Mouse (Mus musculus): Measurements from ENCODE around the gene Sox1. TPM values are rescaled to one million over a fixed set of nuclear protein-coding genes. Genes with fewer than 3 reads are reported as not detected.

The Sox1 gene
- polyA plus RNA-seq, 1 experiment from 2014 or later, result not detected

DNA sequence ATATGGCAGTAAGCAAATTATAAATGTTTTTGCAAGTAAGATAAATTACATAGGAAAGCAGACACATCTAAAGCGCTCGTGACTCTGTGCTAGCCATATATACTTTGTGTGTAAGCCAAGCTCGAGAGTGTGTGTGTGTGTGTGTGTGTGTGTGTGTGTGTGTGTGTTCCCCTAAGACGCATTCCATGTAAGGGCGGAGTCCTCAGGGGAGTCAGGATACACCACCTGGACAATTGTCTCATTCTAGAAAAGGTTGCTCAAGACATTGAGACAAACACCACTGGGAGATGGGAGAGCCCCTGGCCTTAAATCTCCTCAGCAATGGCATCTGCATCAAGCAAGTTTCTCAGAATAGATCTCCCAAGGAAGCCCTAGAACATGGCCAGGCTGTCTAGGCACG is 42.9 kb downstream of the Sox1 start:
- Histone ChIP-seq H3K4me2 (ENCODE audit: low read depth, low read length) (no peak overlapping the region), H3K4me1 (ENCODE audit: insufficient read depth) (no peaks in the 10 kb centered on the region), H3K36me3 (replicated peaks; ENCODE audit: insufficient read depth, low read length) (no peaks in the 10 kb centered on the region), H3K27ac (ENCODE audit: low read depth) (no peak overlapping the region), H3K9me3 (ENCODE audit: low read length) (no peaks in the 10 kb centered on the region), H3K4me3 (ENCODE audit: low read depth, low read length) (no peak overlapping the region), H3K9ac (replicated peaks) (no peak overlapping the region), H3K27me3 (ENCODE audit: insufficient read depth, low read length) (peaks cover 19% of the 10 kb centered on the region)
- ATAC-seq (no peak), DNase-seq (no peak)
- WGBS (ENCODE audit: insufficient replicate concordance), result 74% methylated on average over 6 of the region's 6 CpGs
- no peak for TF ChIP-seq CTCF (IDR thresholded peaks at IDR 0.05; ENCODE audit: low read depth)
- TF ChIP-seq EP300 (IDR thresholded peaks at IDR 0.05; ENCODE audit: low read depth), result no peak

- Histone ChIP-seq H3K4me2 (ENCODE audit: low read depth, low read length) (no peak overlapping the region), H3K27ac (ENCODE audit: low read depth) (no peak overlapping the region), H3K9me3 (ENCODE audit: low read length) (no peaks in the 10 kb centered on the region), H3K27me3 (ENCODE audit: insufficient read depth, low read length) (peaks cover 9% of the 10 kb centered on the region; the same call in 1 of the 2 replicates), H3K4me1 (ENCODE audit: insufficient read depth) (no peaks in the 10 kb centered on the region), H3K9ac (replicated peaks) (no peak overlapping the region), H3K4me3 (ENCODE audit: low read depth, low read length) (no peak overlapping the region), H3K36me3 (replicated peaks; ENCODE audit: insufficient read depth, low read length) (no peaks in the 10 kb centered on the region)
- DNase-seq, result no peak
- TF ChIP-seq EP300 (IDR thresholded peaks at IDR 0.05; ENCODE audit: low read depth) (no peak), CTCF (IDR thresholded peaks at IDR 0.05; ENCODE audit: low read depth) (no peak)
- no peak for ATAC-seq
- 23% methylated on average over 4 of the region's 4 CpGs for WGBS (ENCODE audit: insufficient replicate concordance)
Observed at GRCm38 (mm10) chr8:12439044-12439443, 43.9 kb downstream of the Sox1 start.

DNA sequence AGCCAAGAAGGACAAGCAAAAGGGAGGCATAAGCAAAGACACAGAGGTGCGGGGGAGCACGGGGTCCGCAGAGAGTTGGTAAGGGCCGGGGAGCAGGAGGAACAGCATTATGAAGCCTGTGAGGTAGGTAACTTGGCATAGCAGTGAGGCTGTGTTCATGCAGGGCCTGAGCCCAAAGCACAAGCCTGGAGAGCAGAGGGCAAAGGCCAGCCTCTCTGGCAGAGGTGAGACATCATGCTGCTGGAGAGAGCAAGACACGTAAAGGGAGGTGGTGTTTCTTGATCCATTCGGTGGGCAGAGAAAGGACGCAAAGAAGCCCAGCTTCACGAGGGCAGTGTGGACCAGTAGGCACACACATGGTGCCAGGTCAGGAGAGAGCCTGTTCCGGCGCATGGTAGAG is 44.8 kb downstream of the Sox1 start:
- DNase-seq, result no peak
- H3K4me1 ChIP-seq (ENCODE audit: insufficient read depth), result no peaks in the 10 kb centered on the region
- TF ChIP-seq CTCF (IDR thresholded peaks at IDR 0.05; ENCODE audit: low read depth) (no peak), EP300 (IDR thresholded peaks at IDR 0.05; ENCODE audit: low read depth) (no peak)
- H3K4me3 ChIP-seq (ENCODE audit: low read depth, low read length), result no peak overlapping the region
- 80% methylated on average over 10 of the region's 10 CpGs for WGBS (ENCODE audit: insufficient replicate concordance)
- H3K27me3 ChIP-seq (ENCODE audit: insufficient read depth, low read length), result 0 out of 2 replicates have a peak, but pooled peaks cover 11% of the 10 kb centered on the region
- no peak overlapping the region for H3K9ac ChIP-seq (replicated peaks)
- no peaks in the 10 kb centered on the region for H3K9me3 ChIP-seq (ENCODE audit: low read length)
- no peak for ATAC-seq
- no peak overlapping the region for H3K4me2 ChIP-seq (ENCODE audit: low read depth, low read length)
- H3K36me3 ChIP-seq (replicated peaks; ENCODE audit: insufficient read depth, low read length), result no peaks in the 10 kb centered on the region
- H3K27ac ChIP-seq (ENCODE audit: low read depth), result no peak overlapping the region

DNA sequence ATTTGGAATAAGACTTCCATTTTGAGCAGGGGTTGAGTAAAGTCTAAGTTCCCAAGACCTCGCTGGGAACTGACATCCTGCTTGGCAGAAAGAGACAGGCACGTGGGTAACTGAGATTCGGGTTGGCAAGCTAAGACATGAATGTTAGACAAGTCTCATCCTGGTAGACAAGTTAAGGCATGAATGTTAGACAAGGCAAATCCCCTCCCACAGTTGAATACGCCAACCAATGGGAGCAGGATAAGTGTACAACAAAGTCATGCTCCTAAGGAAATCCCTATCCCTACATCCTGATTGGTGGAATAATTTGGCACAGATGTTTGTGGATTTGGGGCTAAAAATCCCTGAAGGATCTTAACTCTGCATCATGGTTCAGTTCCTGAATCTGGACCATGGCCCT is 45.9 kb downstream of the Sox1 start:
- Histone ChIP-seq H3K9me3 (ENCODE audit: low read length) (no peaks in the 10 kb centered on the region), H3K36me3 (replicated peaks; ENCODE audit: insufficient read depth, low read length) (no peaks in the 10 kb centered on the region), H3K27me3 (ENCODE audit: insufficient read depth, low read length) (peaks cover 18% of the 10 kb centered on the region), H3K4me2 (ENCODE audit: low read depth, low read length) (no peak overlapping the region), H3K27ac (ENCODE audit: low read depth) (no peak overlapping the region), H3K9ac (replicated peaks) (no peak overlapping the region), H3K4me1 (ENCODE audit: insufficient read depth) (no peaks in the 10 kb centered on the region), H3K4me3 (ENCODE audit: low read depth, low read length) (no peak overlapping the region)
- ATAC-seq (no peak), DNase-seq (no peak)
- no peak for TF ChIP-seq EP300 (IDR thresholded peaks at IDR 0.05; ENCODE audit: low read depth)
- WGBS (ENCODE audit: insufficient replicate concordance), result 81% methylated on average over 4 of the region's 4 CpGs

DNA sequence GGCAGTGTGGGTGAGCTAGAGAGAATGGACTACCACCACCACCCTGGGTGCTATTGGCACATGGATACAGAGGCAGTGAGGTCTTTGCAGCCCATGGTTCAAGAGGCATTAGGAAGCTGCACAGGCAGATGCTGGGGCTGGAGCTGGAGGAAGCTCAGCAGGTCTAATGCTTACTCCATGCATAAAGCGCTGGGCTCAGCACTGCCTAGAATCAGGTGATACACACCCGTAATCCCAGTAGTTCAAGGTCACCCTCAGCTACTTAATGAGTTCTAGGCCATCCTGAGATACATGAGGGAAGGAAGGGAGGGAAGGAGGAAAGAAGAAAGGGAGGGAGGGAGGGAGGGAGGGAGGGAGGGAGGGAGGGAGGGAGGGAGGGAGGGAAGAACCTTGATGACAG is 50.2 kb downstream of the Sox1 start:
- Histone ChIP-seq H3K4me1 (ENCODE audit: insufficient read depth) (no peaks in the 10 kb centered on the region), H3K4me2 (ENCODE audit: low read depth, low read length) (no peak overlapping the region), H3K4me3 (ENCODE audit: low read depth, low read length) (no peak overlapping the region), H3K9ac (replicated peaks) (no peak overlapping the region), H3K9me3 (ENCODE audit: low read length) (no peaks in the 10 kb centered on the region), H3K36me3 (replicated peaks; ENCODE audit: insufficient read depth, low read length) (no peaks in the 10 kb centered on the region), H3K27me3 (ENCODE audit: insufficient read depth, low read length) (peaks cover 35% of the 10 kb centered on the region), H3K27ac (ENCODE audit: low read depth) (no peak overlapping the region)
- TF ChIP-seq EP300 (IDR thresholded peaks at IDR 0.05; ENCODE audit: low read depth), result no peak
- no peak for TF ChIP-seq CTCF (IDR thresholded peaks at IDR 0.05; ENCODE audit: low read depth)
- ATAC-seq, result no peak
- 26% methylated on average over 2 of the region's 2 CpGs for WGBS (ENCODE audit: insufficient replicate concordance)
- no peak for DNase-seq

DNA sequence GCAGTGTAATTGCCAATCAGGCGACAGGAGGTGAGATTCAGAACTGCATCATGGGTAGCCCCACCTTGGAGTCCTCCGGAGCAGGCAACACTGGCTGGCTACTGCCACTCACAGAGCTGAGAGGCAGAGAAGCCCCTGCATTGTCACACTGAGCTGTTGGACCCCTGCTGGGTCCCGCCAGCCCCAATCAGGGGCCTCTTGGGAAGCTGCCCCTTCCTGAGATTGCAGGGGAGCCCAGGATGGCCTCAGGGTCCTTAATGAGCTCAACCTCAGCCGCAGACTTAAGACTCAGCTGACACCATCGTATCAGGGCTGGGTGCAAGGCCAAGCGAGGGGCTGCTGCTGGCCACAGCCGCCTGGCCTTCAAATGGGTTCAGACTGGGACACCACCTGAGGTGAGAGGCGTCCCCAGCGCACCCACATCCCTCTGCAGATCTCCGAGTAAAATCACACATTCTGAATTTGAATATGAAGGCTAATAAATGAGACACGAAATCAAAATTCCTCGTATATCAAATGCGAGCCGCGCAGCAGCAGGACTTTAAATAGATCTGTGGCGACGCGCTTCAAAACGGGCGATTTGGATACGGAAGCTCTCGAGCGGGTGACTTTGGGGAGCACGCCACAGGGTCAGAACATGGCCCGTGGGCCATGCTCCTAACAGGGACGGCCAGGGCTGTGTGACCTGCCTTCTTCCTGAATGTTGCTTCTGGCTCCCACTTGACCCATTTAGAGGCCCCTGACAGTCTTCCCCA is 51.0 kb downstream of the Sox1 start:
- ATAC-seq, result no peak
- 4% methylated on average over 26 of the region's 26 CpGs for WGBS (ENCODE audit: insufficient replicate concordance)

More for the DNA sequence above, 51.0 kb downstream of the Sox1 start:
- H3K4me1 ChIP-seq (ENCODE audit: insufficient read depth), result no peaks in the 10 kb centered on the region
- no peak overlapping the region for H3K9ac ChIP-seq (replicated peaks)
- H3K9me3 ChIP-seq (ENCODE audit: low read length), result no peaks in the 10 kb centered on the region
- H3K27me3 ChIP-seq (ENCODE audit: insufficient read depth, low read length), result peaks cover 38% of the 10 kb centered on the region
- no peak for DNase-seq
- H3K4me3 ChIP-seq (ENCODE audit: low read depth, low read length), result no peak overlapping the region
- TF ChIP-seq EP300 (IDR thresholded peaks at IDR 0.05; ENCODE audit: low read depth) (no peak), CTCF (IDR thresholded peaks at IDR 0.05; ENCODE audit: low read depth) (no peak)
- H3K4me2 ChIP-seq (ENCODE audit: low read depth, low read length), result no peak overlapping the region
- H3K27ac ChIP-seq (ENCODE audit: low read depth), result no peak overlapping the region
- H3K36me3 ChIP-seq (replicated peaks; ENCODE audit: insufficient read depth, low read length), result no peaks in the 10 kb centered on the region

Small RNA genes within 50 kb of the gene (microRNA-seq; reads per million reads assigned to microRNA genes)
- not detected for gene Gm25239

Other genes starting within 250 kb of the Sox1 start
- not detected in 2 replicates for gene A230072I06Rik, start 116.5 kb upstream of the Sox1 start, polyA plus RNA-seq (2015; fragmentation: Nextera tagmentation; extraction: Ambion mirVana)
- gene Spaca7, start 177.7 kb downstream of the Sox1 start, polyA plus RNA-seq (2015; fragmentation: Nextera tagmentation; extraction: Ambion mirVana), result not detected in 2 replicates